Mouse (Mus musculus): Measurements from ENCODE around the gene Lrrc1.

GRCm38 (mm10) chr9:77456169-77456826 is 88.4 kb downstream of the Lrrc1 start:
- no peak for TF ChIP-seq CTCF (IDR thresholded peaks at IDR 0.05)
- TF ChIP-seq POLR2A (IDR thresholded peaks at IDR 0.05; ENCODE audit: insufficient read depth, low read depth, low read length), result no peak
- TF ChIP-seq EP300 (IDR thresholded peaks at IDR 0.05; ENCODE audit: insufficient read depth, low read depth, low read length), result no peak

Data from heart, adult 2 months (tissue).